Mouse (Mus musculus): ENCODE measurements around the gene Ago4.

Ago4 gene

DNA sequence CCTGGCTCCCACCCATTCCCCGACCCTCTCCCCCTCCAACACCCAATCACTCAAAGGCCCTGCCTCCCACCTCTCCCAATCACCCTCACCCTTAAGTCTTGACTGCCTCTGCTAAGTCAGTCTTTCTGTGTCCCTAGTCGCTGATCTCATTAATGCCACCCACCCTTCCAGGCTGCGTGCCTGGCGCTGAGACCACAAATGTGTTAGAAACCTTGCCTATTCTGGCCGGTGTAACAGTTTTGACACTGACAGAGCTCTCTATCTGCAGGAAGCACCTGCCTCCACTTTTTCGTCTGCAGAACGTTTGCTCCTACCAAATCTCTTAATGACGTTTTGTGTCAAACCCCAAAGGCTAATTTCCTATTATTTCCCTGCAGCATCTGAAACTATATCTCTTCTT, 64.3 kb downstream of the Ago4 start:
- no peak for DNase-seq

DNA sequence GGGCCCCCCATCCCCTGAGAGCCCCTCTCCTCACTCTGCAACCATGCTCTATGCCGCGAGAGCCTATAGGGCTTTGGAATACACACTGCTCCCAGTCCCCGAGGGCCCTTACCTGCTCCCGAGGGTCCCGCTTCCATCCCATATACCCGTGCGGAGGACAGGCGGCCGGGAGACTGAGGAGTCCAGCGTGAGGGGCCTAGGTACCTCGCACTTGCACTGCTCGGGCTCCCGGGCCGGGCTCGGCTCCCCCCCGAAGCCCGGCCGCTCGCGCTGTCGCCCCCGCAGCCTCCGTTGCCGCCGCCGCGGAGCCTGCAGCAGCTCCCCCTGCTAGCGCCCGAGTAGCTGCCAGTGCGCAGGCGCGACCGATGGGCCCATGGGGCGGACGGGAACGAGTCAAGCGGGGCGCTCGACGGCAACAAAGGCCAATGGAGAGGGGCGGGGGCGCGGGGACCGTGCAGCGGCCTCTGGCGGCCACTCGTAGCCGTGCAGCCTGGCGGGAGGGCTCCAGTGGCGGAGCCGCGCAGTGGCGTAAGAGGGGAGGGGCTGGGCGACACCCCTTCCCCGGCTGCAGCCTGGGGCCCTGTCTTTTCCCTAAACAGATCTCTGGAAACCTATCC, 64.9 kb downstream of the Ago4 start, which contains the start of gene Ago1:
Ago1 (minus strand) TSS at position 299 of the 617 bp plus-strand sequence.
- peak; percentile 98 for DNase-seq

DNA sequence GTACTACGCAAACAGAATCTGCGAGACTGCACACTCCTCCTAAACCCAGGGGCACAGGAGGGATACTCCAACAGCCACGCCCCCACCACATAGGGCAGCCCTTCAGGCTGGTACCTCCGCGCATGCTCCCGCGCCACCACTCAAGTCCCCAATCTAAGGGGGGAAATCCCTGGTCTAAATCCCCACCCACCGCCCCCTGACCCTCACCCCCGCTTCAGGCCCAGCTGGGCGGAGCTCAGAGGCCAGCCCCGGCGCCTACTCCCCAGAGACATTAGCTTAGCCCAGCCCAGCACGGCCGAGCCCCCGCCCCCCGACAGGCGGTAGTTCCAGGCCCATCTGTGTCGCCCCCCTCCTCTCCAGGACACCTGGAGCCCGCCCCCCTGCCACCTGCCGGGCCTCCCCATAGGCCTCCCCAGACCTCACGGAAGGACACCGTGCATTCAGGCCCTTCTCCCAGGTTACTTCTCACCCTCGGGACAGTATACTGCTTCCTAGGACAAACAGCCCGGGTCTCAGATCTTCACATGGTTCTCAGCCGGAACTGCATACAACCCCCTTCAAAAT, 65.5 kb downstream of the Ago4 start:
- peak; percentile 93 for DNase-seq

DNA sequence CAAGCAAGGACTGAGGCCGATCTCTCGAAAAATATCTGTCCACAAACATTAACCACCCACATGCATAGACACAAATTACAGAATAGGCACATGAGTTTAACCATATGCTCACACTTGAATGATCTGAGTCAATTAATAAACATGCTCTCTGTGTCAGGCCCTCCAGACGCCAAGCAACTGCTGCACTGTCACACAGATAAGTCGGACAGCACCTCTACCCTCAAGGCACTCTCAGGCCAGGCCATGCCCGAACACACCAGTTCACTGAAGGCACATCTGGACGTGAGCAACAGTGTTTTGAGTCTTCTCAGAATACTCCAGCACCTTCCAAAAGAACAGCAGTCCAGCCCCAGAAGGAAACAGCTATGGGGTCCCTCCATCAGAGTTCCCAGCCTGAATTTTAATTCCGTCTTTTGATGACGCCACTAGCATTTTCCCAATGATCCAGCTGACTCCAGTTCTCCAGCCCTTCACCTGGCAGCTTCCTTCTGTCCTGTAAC, 67.0 kb downstream of the Ago4 start:
- DNase-seq = no peak

DNA sequence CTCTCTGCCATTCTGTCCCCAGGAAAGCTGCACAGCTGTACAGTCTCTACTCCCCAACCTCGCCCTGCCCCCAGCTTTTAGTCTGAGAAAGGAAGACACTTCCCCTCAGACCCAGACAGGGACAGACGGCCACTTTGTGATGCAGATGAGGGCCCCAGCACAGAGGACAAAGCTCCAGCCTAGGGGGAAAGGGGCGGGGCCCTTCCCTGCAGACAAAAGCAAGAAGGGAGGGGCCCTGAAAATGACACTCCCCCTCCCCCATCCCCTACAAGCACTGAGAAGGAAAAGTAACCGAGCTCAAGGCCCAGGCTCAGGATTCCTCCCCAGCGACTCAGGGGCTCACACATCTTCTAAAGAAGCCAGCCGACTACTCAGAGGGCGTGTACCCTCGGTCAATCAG, 67.4 kb downstream of the Ago4 start:
- DNase-seq = peak; percentile 95

DNA sequence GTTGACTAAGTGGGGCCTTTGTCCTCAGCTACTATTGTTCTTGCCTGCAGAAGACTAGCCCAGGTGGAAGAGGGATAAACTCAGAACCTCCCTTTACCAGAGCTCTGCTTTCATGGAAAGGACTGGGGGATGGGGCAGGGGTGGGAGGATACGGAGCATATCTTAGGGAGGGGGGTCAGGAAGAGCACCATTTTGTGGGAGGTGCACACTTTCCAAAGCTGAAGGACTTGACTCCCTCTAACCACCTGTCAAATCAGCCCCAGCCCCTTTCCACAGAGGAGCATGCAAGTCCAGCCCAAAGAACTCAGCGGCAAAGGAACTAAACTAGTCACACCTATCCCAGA, 68.4 kb downstream of the Ago4 start:
- peak; percentile 59 for DNase-seq

DNA sequence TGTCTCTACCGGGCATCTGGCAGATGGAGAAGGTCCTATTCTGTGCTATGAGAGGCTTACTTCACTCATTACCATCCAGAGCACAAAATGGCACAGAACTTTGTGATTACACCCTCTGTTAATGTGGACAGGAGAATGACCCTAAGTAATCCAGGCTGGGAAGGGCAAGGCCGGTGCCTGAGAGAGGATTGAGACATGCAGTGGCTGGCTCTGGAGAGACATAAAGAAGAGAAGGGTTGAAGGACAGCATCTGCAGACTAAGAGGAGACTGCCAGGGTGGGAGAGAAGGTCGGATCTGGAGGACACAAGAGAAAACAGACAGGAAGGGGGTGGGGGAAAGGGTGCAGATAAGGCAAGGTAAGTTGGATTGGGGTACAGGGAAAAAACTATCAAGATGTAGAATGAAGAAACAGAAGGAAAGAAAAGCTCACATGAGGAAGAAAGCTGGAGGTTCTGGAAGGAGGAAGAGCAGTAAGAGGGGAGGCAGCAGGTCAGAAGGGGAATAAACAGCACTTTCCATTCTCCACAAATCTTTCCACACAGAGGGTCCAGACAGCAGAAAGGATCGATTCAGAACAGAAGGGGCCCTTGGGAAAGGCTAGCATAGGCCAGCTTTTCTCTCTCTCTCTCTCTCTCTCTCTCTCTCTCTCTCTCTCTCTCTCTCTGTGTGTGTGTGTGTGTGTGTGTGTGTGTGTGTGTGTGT, 68.9 kb downstream of the Ago4 start:
- peak; percentile 11 for DNase-seq

DNA sequence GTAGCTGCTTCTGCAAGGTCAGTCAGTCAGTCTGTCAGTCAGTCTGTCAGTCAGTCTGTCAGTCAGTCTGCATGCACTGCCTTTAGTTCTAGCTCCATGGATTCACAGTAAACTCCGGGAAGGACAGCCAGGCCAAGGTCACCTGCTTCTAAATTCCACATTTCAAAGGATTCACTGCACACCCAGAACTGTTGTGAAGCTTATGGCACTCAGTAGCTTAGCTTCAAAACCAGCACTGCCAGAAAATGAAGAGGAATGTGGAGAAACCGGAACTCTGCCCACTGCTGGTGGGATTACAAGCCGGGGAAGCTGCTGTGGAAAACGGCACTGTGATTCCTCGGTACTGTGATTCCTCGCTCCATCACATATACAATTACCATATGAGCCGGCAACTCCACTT, 77.8 kb downstream of the Ago4 start:
- no peak for DNase-seq

DNA sequence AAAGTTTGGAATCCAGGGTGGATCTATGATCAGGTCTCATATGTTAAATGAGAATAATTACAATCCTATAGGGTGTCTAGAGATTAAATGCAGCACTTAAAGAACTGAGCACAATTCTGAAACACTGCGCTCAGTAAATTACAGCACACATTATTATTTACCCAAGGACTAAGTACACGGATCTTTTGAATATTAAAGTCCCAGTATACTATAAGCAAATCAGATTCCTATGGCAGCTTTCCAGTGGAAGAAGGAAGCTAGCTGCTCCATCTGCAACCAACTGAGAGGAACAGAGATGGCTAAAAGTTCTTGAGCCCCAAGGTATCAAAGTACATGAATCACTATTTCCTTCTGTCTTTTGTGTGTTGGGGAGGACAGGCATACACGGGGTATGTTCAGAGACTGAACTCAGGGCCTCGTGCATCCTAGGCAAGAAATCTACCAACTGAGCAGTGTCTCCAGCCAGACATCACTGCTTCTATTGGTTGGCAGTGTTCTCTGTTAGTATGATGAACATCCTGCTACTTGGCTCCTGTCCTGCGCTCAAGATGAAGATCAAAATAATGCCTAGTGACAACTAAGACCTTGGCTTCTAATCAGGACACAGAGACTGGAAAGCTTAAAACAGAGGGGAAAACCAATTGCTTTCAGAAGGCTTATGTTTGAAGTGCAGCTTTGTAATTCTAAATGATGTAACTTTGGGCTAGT, 78.6 kb downstream of the Ago4 start:
- DNase-seq = no peak

DNA sequence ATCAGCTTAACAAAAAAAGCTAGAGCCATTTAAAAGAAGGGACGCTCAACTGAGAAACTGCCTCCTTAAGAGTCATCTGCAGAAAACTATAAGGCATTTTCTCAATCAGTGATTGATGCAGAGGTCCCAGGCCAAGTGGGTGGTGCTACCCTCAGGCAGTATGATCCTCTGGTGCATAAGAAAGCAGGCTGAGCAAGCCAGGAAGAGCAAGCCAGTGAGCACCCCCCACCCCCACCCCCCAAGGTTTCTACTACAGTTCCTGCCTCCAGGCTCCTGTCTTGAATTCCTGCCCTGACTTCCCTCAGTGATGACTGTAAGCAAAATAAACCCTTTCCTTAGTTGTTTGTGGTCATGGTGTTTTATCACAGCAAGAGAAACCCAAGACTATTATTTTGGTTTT, 83.0 kb downstream of the Ago4 start:
- no peak for DNase-seq

DNA sequence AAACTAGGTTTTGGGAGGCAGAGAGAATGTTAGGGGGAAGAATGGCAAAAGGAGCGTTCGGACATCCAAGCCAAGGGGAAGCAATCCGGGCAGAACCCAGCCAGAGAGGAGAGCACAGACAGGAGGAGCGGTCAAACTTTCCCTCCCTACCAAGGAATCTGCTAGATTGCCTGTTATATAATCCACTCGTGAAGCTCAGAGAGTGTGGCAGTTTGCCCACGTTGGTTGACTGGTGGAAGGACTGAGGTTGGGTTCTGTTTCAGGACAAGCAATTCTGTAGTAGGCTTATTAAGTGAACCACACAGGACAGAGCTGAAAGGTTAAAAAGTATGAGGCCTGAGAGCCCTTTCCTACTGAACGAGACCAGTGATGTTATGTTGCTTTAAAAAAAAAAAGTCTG, 86.1 kb downstream of the Ago4 start:
- DNase-seq = no peak

DNA sequence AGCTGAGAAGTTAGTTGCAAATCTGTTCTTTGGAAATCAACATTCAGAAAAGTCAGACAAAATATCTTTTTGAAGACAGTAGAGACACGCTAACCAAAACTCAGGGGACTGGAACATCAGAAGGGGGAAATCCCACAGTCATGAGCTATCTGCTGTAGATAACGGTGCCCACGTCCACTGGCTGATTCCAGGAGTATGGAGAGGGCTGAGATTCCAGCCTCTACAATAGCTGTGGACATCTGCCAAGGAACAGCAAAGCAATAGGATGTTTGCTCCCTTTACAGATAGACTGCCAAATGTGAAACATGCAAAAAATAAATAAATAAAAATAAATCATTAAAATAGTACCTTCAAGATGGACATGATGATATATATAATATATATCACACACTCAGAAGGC, 88.7 kb downstream of the Ago4 start:
- DNase-seq = no peak
